Mouse (Mus musculus) telencephalon, adult 2 months (tissue): ENCODE measurements around the gene Catsper3.

Source experiments
- DNase-seq: peaks from one replicate; pipeline ENCODE4 v3.0.0-alpha.2; 2011; ENCODE audit warnings: low read depth, low spot score

Catsper3 gene

DNA sequence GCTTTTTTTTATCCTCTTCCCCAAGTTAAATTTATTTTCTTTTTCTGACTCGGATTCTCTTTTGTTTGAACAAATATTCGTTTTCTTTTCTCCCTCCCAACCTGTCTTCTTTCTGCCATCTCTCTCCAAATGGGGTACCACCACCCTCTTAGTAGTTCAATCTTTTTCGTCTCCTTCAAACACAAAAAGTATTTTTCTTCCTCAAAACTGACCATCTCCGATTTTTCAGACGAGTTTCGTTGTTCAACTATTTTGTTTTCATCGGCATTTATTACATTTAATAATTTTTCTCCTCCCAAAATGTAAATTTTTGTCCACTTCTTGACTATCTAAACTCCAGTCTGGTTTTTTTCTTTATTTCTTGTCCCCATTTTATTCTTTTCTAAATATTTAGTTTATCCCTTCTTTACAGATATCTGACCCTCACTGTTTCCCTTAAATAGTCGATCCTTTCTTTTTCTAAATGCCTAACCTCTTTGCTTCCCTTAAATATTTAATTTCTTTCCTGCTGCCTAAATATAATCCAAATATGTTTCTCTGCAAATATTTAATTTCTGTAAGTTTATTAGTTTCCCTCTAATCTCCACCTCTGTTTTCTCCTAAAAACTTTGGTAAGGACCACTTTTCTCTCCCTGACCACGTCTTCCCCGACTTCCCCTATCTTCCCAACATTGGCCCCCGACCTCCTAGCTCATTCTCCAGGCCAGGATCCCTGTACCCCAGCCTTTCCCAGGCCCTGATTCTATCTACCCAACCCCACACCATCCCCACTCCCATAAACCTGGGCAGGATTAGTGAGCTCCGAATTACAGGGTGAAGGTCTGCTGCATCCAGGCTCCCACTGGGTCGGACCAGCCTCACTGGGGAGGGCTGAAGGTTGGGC, 42.7 kb downstream of the Catsper3 start:
- no peak for DNase-seq

DNA sequence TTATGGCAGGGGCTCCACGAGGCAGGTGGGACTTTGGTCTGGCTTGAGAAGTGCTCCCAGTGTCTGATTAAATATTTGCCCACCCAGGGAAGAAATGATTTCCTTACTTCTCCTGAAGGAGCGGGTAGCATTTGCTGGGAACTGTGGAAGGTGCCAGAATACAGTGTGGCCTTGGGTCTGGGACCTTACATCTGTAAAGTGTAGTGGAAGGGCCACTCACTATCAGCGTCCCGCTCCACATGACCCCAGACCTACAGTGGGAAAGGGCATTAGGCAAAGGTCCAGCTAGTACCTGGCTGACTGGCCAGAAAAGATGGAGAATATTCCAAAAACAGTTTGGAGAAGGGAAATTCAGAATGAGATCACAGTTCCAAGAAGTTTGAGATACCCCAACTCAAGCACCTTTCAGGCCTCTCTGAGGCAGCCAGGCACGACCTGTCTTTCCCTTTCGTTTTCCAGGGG, 43.3 kb downstream of the Catsper3 start:
- no peak for DNase-seq

DNA sequence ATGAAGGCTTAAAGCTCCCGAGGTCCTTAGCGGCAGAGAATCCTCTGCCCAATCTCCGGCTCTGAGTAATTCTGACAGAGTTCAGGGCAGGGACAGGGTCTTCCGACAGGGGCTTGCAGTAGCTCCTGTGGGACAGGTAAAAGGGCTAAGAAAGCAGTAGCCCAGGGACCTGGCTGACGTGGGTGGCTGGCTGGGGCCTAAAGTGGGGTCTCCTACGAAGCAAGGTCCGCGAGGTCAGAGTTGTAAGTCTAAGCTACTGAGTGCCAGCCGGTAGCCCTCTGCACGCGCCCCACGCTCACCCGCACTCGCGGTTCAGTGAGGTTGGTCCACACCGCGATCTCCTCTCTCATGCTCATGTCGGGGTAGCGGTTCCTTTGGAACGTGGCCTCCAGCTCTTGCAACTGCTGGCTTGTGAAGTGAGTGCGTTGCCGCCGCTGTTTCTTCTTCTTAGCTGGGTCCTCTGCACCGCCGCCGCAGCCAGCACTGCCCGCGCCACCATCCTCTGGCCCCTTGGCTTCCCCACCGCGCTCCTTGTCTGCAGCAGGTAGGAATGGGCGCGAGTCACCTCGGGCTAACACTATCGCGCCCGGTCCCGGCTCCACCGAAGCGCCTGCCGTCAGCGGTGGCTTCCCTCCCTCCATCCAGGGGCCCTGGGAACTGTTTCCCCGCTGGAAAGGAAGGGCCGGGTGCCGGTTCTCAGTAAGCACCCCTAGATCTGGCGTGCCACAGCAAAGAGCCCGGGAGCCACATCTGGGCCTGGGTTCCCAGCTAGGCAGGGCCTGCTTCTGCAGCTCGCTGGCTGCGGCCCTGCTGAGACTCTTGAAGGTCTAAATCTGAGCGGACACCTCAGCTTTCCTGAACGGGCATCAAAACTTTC, 44.0 kb downstream of the Catsper3 start:
- no peak for DNase-seq

DNA sequence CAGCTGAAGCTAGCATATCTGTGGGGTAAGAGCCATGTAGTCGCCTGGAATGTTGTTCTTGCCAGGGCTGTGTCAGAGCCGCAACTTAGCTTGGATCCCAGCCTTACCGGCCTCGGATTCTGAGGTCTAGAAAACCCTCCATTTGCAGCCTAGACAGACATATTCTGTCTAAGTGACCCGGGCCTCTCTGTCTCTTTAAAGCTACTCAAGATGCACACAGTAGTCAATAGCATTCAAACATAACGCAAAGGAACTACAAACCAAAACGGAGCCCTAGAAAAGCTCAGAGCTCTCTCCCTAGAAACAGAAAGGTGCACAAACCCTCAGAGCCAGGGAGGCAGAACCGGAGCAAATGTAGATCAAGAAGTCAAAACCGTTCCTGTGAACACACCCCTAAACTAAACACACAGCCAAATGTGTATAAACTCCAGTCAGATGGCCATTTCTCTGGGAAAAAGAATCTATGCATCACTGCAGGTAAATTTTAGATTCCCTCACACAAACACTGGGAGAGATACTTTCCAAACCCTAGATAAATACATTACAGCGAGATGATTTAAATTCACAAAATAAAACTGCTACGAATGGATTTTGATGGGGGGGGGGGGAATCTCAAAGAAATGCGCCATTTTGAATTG, 44.8 kb downstream of the Catsper3 start:
- no peak for DNase-seq

DNA sequence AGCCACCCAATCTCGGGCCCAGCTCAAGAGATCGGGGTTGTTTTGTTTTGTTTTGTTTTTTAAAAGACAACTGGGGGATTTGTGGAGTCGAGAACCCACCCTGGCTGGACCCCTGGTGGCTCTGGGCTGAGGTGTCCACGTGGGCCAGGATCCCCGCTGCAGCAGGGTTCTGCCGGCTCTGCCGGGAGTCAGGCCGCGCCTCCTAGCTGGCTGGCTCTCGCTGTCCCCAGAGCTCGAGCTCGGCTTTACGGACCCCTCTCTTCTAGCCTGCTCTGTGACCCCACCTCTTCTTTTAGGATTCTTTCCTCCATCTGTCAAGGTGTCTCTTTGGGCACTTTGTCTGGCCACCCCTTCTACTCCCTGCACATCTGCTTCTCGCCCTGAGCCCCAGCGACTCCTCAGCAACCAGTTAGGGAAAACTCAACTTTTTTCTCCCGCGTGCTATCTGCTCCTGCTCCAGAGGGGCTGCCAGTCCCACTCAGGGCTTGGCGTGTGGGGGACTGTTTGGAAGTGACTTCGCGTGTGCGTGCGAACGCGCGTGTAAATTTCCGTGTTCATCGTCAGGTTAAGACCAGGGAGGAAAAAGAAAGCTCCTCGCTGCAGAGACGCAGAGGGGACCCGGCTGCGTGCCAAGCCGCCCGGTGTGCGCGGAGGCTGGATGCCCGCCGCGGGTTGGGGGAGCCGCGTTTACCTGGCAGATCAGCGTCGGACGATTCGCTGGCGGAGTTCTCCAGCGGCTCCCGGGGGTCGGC, 45.9 kb downstream of the Catsper3 start:
- no peak for DNase-seq

DNA sequence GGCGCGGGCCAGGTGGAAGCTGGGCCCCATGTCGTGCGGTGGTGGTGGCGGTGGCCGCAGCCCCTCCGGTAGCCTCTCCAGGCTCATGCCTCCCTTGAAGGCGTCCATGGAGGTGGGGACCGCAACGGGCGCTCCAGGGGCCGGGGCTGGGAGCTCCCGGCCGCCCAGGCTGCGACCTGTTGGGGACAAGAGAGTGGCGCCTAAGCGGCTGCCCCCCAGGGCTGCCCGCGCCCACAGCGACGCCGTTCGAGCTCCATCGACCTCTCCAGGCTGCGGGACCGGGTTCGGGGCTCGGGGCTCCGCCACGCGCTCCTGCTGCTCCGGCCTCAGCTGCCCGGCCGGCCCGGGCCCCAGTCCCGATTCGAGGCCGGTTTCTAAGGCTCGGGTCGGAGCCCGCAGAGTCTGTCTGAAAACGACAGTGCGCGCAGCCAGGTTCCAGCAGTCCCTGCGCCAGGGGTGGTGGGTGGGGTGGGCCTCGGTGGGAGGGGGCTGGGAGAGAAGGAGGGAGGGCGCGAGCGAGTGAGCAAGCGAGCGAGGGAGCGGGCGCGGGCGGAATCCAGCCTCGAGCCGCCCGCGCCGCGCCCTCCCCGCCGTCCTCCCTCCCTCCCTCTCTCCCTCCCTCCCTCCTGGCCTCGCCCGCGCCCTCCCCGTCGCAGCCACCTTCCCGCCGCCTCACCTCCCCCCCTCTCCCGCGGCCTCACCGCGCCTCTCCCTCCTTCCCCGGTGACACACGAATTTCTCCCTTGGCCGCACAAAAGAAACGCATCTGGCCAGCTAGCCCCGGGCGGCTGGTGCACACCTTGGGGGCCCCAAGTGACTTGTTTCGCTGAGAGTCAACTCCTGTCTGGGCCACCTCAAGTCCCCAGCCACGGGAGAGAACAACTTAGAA, 46.7 kb downstream of the Catsper3 start:
- DNase-seq: no peak

DNA sequence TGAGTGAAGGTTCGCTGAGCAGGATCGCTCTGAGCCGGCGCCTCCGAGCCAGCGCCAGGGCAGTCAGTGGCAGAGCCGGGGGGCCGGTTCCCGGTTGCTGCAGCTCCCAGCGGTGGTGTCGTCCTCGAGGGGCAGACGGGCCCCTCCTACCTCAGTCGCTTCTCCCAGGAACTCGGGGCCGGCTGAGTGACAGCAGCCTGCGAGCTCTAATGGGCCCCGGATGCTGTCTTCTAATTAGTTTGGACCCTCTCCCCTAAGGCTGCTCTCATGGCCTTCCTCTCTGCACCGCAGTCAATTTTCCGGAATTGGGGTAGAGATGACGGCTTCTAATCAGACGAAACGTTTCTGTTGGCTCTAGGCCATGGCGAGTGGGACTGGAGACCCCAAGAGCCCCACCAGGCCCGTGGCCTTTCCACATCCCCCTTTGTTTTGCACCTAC, 47.4 kb downstream of the Catsper3 start:
- no peak for DNase-seq

DNA sequence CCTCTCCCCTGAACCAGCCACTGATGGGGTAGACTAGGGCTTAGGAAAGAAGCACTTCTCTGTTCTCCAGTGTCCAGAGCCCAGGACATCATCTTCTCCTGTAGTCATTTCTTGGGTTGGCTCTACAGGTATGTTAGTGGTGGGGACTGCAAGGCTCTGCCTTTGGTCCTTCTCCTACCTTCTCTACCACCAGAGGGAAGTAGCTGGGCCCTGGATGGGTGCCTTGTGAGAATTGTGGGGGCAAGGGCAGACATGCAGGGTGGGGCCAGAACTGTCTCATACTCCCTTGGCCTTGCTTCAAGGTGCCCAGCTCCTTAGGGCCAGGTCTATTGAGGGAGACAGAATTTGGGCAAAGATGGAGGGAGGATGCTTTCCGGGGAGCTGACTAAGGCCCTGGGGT, 48.2 kb downstream of the Catsper3 start:
- DNase-seq: no peak

DNA sequence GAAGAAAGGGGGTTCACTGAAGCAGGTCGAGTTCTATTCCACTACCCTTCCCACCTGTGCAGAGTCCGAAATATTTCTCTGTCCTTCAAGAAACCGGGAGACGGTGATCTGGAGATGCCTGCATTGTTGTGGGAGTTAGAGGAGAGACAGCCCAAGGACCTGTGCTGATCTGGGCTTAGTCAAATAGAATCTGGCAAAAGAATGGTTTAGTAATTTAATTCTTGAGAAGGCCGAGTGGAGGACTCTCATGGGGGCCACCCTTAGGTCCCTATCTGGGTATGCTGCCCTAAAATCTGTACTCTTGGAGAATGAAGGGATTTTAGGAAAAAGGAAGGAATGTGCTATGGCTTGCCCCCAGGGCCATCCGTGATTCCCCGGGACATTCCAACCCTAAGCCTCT, 49.6 kb downstream of the Catsper3 start:
- DNase-seq: no peak

DNA sequence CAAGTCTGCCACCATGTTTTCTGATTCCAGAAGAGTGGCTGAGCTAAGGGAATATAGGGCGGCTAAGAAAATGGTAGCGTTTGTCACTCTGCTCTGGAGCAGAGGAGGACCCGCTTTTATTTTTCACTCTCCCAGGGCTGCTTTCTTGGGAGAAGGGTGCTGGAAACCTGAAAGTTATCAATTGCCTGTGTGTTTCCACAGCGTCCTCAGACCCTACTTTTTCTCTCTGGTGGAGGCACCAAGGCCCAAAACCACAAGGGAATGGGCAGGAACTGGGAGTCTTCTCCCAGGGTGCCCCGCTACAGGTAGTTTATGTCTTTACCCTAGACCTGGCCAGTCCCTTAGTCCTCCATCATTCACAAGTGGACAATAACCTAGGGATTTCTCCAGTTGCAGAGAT, 50.3 kb downstream of the Catsper3 start:
- no peak for DNase-seq

DNA sequence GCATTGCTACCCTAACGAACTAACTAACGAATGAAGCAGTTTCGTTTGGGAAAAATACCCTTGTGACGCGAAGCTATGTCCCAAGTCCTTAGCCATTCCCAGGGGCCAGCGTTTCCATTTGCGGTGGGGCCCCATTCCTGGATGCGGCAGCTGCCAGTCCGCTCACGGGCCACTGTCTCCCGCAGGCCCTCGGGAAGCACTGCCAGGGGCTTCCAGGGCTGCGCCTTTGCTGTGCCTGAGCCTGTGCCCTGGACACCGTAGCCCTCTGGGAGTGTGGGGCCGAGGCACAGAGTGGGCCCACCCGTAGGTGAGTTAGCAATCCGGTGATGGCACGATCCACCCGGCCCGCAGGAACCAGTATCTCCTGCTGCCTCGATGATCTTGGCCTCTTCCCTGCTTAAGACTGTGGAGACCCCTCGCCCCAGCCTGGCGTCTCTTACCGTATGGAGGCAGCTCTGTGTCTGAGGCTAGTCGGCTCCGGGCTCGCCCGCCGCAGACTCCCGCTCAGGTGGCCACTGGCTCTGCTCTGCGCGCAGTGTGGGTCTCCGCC, 51.3 kb downstream of the Catsper3 start:
- DNase-seq: no peak

DNA sequence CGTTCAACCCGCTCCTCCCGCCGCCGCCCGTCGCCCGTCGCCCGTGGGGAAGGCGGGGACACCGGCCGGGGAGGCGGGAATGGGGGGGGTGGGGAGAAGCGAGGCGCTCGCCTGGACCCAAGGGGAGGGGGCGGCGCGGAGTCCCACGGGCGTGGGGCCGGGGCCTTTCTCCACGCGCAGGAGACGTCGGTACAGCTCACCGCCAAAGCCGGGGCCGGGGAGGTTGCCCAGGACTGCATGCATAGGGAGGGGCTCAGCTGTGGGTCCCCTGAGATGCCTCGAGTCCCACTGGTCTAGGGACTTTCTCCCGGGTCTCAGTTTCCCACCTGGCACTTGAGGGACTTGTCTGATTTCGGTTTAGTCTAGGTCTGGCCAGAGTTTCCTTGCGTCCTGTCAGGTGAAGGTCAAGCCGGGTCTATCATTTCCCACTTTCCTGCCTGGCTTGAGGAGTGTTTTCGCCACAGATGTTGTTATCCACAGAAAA, 51.8 kb downstream of the Catsper3 start, which contains the start of gene Pitx1:
TSS of gene Pitx1 (minus strand) at position 51 of the 484 bp plus-strand sequence.
- DNase-seq: no peak

DNA sequence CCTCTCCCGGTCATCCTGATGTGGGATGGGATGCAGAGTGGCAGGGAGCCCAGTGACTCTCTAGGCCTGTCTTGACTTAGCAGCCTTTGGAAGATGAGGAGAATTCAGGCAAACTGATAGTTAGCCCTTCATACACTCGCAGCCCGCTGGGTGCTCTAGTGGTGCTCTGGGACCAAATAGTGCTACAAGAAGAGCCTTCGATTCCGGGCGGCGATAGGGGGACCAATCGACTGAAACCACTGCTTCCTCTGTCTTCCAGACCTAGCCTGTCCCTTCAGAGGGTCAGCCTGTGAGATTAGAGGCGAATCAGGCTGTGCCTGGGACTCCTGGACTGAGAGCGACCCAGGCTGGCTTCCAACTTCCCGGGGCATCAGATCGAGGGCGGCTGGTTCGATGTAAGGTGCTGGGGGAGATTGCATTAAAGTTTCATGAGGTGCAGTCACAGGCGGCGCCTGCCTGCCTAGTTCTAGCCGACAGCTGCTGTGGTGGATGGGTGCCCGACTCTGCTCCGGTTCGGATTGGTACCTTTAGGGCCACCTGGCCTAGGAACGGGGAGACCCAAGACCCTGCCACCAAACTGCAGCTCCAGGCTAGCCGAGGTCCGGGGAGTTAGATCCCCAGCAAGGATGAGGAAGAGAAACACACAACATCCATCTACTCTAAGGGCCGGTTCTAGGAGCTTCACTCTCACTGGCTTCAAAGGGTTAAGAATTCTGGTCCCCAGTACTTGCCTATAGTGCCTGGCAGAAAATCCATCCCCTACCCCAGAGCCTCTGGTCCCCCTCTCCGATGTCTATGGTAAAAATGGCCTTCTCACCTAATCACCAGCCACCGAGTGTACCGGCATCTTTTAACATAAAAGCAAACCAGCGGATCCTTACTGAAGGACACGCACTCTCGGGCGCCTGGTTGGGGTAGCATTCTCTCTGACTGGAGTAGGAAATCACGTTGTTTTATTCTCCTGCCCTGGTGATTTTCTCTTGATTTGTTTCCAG, 52.7 kb downstream of the Catsper3 start:
- no peak for DNase-seq

DNA sequence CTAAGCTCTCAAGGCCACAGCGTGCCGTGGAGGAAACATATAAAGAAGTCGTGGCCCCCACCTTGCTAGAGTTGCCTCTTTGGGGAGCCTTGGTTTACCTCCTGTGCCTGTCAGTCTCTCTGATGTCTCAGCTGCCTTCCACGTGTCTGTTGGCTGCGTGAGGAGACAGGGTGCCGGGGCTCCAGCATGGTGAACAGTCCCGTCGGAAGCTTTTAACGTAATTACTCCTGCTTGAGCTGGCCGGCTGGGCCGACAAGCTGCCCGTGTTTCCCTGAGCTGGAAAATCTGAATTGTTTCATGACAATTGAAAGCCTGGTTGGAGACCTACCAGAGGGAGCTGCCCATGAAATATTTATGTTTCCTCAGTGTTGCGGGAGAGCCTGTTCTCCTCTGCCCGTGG, 55.9 kb downstream of the Catsper3 start:
- DNase-seq: no peak

DNA sequence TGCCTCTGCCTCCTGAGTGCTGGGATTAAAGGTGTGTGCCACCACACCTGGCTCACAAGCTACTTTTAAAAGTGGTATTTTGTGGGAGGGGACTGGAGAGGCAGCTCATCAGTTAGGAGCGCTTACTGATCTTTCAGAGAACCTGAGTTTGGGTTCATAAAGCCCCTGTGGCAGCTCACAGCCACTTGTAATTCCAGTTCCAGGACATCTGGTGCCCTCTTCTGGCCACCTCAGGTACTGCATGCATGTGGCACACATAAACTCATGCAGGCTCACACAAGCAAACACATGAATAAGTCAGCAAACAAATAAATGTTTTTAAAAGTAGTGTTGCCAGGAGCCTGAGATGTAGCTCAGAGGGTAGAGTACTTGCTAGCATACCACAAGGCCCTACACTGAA, 59.3 kb downstream of the Catsper3 start:
- DNase-seq: no peak

DNA sequence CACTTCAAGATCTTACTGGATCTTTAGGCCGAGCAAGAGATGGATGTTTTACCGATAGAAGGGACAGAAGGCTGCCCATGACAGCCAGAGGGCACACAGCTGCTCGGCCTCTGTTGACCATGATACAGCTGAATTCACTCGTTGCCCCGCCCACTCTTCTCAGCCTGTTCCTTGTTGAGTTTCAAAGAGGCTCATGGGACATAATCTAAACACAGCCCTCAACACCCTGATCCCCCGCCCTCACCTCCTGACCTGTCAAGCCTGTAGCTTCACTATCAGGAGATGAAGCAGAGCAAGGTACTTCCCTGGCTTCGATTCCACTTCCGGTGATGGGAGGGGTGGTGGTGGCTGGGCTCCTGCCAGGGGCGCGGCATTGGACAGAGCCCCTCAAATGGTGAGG, 63.4 kb downstream of the Catsper3 start:
- DNase-seq: no peak

DNA sequence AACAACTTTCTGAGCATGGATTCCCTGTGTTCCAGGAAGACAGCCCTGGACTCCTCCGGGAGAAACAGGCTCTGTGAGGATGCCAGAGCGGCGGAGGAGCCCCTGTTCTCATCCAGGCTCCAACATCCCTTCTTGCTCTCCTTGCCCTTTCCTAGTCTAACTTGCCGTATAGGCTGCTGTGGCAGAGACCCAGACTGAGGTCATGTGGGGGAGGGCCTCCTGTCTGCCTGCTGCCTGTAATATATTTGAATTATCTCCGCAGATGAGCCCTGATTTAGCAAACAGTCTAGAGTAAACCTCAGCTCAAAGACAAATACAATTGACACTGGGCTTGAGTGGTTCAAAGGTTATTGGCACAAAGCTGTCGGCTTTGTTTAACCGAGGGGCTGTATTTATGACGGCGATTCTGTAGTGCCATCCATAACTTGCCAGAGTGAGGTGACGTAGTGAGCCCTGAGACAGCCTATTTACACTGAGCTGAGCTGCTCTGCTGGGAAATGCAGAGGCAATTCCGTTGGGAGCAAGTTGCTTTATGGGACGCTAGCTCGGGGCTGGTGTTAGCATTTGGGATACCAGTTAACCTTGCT, 64.3 kb downstream of the Catsper3 start:
- DNase-seq: no peak

DNA sequence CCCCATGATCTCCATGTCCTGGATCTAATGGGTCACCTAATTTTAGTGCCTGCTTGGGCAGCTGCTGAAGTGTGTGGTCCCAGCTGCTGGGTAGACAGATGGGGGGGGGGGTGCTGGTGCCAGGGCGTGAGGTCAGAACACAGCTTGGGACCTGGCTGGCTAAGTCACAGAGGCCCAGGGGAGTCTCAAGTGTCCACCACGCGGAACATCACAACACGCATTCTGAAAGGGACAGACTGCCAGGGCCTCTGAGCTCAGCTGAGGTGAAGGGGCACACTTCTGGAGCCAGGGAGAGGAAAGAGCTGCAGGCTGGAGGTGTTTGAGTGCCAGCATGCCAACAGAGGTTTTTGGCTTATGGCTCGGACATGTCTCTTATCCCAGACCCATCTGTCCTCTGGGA, 66.4 kb downstream of the Catsper3 start:
- DNase-seq: no peak
